Mouse (Mus musculus): ENCODE data around the gene Zmym3.

GRCm38 (mm10) chrX:101423462-101423861, 2.8 kb upstream of the Zmym3 start:
- TF ChIP-seq CTCF (IDR thresholded peaks at IDR 0.05; ENCODE audit: low read depth) (no peak), EP300 (optimal IDR thresholded peaks at IDR 0.05) (no peak)

Measured in stomach, postnatal 0 days (tissue).